Mouse (Mus musculus) fat pad, adult 2 months (tissue): ENCODE data around the gene Rnf10.

Experiments used
- DNase-seq: peaks from one replicate; pipeline ENCODE4 v3.0.0-alpha.2; 2011; ENCODE audit warnings: low read depth, low spot score; ENCODE audit errors: extremely low read depth

Gene Rnf10

DNA sequence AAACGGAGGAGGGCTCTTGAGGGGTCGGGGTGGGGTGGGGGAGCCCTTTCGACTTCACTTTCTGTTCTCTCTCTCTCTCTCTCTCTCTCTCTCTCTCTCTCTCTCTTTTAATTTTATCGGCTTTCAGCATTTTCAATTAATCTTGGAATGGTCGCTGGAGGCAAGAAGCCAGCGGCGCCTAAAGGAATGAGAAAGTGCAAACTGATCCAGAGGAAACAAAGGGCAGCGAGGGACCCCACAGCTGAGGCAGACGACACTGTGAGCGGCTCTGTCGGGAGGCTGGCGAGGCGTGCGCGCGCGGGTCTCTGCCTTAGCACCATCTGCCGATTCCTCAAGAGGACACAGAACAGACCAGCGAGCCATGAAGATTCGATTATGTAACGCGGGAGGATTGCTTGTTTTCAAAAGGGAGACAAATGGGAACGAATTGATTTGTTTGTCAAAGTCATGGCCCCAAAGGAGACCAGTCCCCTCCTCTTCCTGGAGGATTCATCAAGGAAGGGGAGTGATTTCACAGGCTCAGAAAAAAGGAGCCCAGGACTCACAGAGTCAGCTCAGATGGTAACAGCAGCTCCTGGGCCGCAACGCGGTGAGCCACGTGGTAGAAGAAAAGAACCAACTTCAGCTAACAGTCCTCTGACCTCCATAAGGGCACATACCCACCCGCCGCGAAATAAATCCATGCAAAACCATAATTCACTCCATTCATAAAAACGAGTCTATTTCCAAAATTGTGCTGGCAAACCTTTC lies 68.0 kb downstream of the Rnf10 start:
- no peak for DNase-seq

DNA sequence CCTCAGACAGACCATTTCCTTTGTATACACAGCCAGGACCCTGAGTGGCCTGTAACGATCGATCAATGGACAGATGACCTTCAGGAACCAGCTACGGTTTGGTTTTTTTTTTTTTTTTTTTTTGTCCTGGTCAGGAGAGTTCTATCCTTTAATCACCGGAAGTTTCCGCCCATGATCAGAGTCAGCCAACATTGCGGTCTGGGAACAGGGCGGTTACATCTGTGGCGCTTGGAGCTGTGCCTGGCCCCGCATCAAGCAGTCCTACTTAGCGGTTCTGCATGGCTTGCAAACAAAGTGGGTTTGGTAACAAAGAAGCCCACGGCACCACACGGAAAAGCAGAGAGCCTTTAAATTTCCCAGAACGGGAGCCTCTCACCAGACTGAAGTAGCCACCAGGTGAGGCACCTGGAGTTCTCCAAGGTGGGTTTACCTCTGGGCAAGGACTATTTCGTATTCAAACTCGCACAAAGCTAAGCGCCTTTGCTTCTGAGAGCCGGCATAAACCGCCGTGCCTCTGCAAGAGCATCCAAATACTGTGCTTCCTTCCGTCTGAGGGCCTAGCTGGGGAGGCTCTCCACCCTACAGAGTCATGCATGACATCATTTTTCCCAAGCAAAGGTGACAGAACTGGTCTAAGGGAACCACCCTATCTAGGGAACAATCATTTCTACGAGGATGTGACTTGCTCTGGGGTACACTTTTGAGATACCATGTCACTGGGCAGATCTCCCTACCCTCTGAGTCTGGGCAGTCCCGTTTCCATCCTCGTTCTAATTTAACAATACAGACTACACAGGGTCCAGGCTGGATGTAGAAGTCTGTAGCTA lies 68.8 kb downstream of the Rnf10 start:
- no peak for DNase-seq

DNA sequence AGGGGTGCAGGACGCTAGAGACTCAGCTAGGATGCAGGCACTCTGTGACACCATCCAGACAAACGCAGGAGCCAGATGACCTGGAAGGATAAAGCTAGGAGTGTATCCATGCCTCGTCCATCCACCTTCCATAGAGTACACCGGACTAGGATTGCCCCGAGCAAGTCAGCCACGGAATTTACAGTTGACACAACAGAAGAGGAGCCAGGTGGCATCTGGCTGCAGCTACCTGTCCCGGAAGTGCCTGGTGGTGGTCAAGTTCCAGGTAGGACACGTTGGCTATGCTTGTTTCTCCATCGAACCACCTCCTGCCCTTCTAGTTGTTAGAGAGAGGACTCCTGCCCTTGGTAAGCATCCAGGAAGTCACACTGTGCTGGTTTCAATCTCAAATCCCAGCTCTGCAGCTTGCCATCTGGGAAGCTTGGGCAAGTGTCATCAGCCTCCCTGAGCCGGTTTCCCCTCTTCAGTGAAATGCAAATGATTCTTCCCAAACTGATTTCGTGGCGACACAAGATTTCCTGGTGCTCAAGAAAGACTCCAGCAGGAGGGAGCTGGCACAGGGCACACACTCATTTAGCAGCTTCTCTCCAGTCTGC lies 78.0 kb downstream of the Rnf10 start:
- no peak for DNase-seq

DNA sequence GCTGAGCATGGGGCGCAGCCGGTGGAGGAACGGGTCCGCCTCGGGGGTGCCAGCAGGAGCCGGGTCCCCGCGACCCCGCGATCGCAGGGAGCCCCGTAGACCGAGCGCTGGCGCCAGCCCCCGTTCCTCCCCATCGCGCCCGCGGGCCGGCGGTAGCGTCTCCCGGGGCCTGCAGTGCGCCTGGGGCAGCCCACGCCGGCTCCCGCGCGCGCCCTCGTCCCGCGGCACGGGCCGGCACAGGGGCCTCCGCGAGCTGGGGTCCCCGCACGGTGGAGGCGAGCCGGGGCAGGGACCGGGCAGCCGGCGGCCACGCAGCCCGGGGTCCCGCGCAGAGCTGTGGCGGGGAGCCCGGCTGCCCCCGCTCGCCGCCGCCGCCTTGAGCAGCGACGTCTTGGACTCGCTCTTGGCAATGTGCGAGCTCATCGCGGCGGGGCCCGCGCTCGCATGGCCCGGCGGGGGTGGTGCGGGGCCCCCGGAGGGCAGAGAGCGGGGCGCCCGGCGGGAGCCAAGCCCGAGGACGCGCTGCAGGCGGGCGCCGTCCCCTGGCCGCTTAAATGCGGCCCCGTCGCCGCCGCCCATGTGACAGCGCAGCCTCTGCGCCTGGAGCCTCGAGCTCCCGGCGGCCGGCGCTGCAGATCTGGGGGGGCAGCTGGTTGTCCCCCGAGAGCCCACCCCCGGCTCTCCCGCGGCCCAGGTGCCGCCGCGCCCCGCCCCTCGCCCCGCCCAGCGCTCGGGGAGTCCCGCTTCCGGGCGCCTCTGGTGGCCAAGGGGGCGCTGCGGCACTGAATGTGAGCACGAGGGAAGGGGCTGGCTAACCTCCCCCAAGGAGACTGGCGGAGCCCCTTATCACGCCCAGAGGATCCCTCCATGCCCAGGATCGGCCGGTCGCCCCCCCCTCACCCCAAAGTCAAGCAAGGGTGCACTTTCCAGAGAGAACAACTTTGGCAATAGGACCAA lies 78.8 kb downstream of the Rnf10 start, which contains the start of gene Cabp1:
Gene Cabp1 (minus strand): TSS at position 713 of the 957 bp plus-strand sequence.
- DNase-seq, result no peak

DNA sequence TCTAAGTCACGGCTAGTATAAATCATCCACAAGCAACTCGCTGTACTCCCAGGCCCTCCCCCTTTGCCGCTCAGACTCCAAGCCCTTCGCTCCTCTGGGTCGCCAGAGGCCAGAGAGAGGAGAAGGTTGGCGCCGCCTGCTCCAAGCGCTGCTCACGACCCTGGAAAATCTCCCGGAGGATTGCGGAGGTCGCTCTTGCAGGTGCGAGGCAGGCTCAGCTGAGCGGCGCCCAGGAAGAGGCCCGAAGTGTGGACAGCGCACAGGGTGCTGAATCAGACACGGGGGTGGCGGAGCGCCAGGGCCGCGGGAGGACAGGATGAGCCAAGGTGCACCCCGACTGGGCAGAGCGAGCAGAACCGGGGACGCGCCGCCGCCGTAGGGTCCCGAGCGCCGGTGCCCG lies 79.5 kb downstream of the Rnf10 start:
- no peak for DNase-seq

DNA sequence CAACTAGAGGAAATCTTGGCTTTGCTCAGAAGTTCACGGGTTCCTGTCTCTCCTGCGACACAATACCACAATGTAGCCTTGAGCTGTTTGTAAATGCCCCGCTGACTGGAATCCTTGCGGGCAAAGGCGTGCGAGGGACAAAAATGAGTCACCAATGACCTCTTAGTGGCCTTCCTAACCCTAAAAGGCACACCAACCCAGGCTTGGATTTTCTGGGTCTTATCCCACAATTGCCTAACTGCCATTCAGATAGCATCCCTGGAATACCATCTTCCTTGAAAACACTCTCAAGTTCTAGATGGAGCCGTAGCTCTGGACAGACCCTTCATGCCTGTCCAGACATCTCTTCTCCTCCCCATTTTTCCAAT lies 79.9 kb downstream of the Rnf10 start:
- DNase-seq, result no peak

DNA sequence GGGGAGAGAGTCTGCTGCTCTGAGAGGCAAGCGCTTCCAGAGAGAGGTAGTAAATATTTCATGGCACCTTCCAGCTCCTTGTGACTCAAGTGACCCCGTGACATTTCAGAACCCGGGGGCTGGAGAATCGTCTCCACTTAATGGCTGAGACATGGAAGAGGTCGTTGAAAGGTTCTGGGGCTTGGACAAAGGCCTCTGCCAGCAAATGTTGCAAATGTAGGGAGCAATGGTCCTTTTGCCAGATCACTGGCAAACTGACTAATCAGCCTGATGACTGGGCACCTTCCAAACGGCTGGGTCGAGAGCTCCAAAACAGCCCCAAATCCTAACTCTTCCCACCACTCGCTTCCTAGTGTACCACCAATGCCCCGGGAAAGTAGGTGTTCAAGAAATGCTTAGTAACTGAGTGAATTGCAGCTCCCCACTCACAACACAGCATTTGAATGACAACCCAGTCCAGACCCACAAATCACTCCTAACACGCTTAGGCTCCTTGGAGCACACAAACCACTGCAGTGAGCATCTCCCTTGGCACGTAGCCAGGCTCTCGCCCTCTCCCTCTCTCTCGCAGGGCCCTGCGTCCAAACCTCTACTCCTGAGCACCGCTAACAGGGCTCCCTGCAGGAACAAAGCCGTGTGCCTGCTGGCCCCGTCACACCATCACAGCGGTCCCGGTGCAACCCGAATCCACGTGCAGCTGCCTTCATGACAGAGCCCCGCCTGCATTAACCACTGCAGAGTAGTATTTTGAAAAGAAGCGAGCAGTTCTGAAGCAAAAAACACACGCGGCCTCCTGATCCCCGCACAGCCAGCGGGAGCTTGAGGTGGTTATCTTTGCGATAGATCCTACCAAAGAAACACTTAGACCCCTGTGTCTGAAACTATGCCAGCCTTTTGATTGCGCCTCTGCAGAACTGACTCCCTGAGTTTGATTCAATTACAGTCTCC lies 80.5 kb downstream of the Rnf10 start:
- DNase-seq, result no peak
